Mouse (Mus musculus) myocyte (in vitro differentiated cells): ENCODE measurements at regions not wholly inside any gene's neighbourhood (a gene's known extent, or its start where the extent isn't known, plus 50 kb on each side); places are given as distances from the start of the nearest gene placed in this dataset.

Experiments
- E2F4 ChIP-seq: IDR thresholded peaks from one replicate; pipeline ENCODE4 v1.6.1; 2011; ENCODE audit warnings: mild to moderate bottlenecking, control low read depth, moderate library complexity; ENCODE audit not compliant: insufficient read depth
- POLR2A ChIP-seq: IDR thresholded peaks from one replicate; pipeline ENCODE4 v1.6.1; 2011; ENCODE audit warnings: low read depth, mild to moderate bottlenecking, control low read depth, moderate library complexity; ENCODE audit not compliant: insufficient read length
- POLR2AphosphoS2 ChIP-seq: IDR thresholded peaks from one replicate; pipeline ENCODE4 v1.6.1; 2011; ENCODE audit warnings: low read depth, control low read depth; ENCODE audit not compliant: insufficient read length

GRCm38 (mm10) chr3:65474585-65474984 is 53.6 kb upstream of the Tiparp start:
- no peak for TF ChIP-seq POLR2A
- TF ChIP-seq E2F4 = no peak
- no peak for TF ChIP-seq POLR2AphosphoS2
